Mouse (Mus musculus): Measurements from ENCODE around the gene Inpp5f.
"Not testable (repeated sequence)": the region's sequence is repeated elsewhere in the genome, so short reads cannot be mapped to it uniquely, and the experiment has no call there.

The Inpp5f gene

DNA sequence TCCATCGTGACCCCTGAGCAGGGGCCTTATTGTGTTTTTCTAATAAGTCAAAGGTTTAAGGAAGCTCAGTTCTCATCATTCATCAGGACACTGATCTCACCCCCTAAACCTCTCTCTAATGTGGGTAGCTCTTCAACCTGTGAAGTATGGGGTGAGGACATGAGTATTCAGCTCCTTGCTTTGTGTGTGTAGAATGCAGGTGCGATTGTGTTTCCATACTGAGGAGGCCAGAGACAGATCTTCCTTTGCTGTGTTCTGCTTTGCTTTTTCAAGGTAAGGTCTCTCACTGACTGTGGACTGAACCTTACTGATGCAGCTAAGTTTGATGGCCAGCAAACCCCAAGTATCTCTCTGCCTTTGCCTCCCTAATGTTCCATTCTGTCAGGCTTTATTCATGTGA lies 14.9 kb upstream of the Inpp5f start:
- DNase-seq, result no peak

DNA sequence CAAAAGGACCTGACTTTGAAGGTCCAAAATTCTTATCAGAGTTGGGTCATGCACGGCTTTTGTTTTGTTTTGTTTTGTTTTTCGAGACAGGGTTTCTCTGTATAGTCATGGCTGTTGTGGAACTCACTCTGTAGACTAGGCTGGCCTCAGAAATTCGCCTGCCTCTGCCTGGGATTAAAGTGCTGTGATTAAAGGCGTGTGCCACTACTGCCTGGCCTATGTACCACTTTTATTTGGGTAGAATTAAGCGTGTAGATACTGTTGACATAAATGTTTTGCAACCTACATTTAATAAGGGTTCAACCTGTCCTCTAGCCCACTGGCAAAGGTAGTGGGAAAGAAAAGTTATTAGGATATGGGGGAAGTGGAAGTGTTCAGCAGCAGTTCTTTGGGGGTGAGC lies 12.1 kb upstream of the Inpp5f start:
- DNase-seq, result no peak

DNA sequence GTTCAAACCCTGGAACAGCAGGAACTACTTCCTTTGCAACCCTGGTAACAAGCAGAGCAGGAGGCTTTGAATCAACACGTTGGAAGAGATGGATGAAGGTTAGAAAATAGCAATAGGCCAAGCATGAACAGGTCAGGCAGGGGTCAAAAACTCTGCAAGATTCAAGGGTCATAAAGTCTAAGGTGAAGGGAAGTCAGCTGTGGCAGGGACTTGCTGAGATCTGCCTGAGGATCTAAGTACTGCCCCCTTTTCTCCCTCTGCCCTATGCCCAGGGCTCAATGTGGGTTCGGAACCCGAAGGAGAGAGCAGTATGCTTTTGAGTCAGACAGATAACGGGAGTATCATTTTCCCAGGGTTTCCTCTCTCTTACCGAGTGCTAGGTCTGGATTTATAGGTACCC lies 9.3 kb upstream of the Inpp5f start:
- DNase-seq, result no peak

DNA sequence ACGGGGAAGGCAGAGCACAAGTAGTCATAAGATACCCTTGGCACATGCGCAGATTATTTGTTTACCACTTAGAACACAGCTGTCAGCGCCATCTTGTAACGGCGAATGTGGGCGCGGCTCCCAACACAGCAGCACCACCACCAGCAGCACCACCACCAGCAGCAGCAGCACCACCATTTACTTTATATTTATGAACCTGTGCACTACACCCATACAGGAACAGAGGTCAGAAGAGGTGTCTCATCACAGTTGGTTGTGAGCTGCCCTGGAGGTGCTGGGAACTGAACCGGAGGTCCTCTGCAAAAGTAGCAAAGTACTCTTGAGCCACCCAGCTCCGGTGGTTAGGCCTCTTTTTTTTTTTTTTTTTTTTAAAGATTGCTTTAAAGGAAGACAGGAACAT lies 1.2 kb upstream of the Inpp5f start:
- DNase-seq, result not testable (repeated sequence)

DNA sequence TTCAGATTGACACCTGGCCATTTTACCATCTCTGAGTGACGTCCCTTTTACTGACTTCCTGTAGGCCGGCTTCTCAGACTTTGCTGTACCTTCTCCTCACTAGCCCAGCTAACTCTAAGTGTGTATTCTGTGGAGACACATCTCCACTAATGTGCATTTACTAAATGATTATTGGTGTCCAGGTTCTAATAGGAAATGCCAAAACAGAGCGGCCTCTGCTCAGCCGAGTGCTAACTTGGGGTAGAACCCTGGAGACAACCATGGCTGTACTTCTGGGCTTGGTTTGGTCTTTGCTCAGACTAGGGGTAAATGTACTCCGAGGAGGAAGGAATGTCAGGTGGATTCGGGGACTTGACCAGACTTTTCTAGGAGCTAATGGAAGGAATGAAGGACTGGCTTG lies 638 bp upstream of the Inpp5f start:
- DNase-seq, result no peak

DNA sequence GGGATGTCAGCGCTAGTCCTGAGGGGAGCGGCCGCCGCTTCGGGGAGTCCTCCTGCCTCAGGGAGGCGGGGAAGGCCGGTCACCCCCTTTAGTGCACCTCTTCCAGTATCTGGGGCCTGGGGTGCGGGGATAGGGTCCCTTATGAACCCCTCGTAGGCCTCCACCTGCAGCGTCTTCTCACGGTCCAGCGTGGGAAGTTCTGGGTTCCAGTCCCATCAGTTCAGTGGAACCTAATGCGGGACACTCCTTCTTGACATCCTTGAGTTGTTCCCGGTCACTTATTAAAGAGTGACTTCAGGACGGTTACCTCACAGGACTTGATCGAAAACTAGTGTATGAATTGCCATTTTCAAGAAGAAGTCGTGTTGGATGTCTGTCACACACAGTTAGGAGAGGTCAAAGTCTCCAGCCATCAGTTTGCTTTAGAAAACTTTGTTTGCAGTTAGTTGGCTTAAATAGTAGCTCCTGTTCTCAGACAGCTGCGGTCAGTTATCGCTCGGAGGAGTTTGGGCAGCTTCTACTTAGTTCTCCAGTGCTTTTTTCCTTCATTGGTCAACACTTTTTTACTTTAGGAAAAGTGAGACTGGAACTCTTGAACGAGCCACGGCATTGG lies 777 bp downstream of the Inpp5f start:
- DNase-seq, result no peak

DNA sequence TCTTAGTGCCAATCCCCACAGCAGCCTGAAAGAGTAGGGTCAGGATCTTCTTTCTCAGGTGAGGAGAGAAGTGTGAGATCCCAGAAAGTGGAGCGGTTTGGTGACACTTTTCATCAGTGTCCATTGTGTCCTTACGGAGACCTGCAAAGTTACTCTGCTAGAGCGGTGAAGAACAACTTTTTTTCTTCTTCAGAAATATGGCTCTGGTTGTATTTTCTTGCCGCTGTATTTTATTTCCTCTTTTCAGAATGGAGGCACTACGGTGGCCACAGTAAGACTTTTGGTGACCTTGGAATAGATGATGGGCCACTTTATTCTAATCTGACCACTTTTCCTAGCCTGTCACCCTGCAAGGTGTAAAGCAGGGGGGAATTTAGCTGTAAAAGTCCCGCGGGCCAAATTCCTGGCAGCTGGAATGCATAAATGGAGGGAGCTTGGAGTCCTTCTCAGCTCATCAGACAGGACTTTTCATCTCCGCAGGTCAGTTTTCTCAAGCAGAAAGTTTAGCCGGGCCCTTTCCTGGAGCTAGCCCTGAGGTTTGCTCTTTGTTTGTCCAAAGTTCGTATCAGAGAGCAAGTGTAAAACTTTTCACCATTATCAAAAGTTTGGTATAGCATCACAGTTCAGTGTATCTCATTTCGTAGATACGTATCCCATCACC lies 1.5 kb downstream of the Inpp5f start:
- DNase-seq, result no peak

DNA sequence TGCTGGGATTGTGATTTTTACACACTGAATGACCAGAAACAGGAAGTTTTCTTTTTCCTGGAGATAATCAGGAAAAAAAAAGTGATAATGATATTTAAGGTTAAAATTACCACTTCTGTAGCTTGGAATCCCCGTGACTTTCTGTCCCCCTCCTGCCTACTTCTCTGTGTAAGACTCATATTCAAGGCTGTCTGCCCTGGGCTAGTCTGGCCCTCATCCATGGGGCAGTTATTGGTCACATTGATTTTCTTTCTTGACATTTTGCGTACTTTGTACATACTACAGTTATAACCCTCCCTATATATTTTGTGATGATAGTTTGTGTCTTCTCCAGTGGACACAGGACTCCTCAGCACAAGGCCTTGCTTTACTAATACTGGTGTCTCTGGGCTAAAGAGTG lies 2.5 kb downstream of the Inpp5f start:
- no peak for DNase-seq

DNA sequence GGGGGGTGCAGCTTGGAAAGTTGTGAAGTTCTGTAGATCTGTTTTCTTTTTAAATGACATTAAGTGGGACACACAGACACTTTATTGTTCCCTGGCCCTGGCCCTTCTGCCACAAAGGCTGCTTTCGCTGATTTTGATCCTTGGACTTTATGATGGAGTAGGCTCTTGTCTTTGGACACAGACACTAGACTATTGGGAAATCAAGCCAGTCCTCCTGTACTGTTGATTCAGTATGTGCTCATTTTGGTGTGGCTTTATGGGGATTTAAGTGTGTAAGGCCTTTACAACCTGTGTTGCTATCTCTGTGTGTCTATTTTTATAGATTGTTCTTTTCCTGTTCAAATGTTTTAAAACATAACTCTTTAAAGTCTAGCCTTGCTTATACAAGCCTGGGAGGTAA lies 6.5 kb downstream of the Inpp5f start:
- no peak for DNase-seq

DNA sequence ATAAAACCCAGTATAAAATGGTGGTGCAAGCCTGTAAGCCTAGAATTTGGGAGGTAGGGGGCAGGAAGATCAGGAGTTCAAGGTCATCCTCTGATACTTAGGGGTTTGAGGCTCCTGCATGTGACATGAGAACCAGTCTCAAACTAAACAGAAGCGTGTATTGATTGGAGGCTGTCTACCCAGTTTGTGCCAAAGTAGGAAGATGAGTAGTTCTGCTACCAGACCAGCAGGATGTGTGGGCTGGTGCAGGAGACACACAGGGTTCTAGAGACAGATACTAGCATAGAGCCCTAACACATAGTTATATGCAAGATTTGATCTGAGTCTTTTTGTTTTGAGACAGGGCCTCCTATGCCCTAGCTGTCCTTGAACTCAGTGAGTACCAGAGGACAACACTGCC lies 9.1 kb downstream of the Inpp5f start:
- no peak for DNase-seq

DNA sequence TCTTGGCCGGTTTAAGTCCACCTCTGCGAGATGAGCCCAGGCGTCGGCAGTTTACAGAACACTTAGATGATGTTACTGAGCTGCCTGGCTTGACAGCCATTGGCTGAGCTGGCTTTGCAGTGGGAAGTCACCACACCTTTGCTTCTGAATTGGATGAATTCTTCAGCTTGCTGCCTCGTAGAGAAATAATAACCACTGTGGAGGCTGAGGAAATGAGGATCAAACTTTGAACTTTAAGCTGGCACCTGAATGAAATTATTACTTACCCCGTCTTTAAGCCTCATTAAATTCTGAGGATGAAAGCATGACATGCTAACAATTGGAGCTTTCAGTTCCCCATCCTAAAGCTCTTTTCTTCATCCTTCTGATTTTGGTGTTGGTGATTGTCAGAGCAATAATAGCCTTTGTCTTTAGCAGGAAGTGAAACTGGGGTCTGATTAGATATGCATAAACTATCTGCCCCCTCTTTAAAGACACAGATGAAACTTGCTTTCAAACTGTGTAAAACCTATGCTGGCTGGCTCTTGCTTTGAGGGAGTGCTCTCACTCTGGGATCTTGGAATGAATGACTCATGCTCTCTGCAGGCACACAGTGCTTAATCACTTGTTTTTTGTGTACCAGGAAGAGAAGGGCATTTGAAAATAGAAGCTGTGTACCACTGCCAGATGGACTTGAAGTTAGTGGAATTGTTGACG lies 11.3 kb downstream of the Inpp5f start:
- DNase-seq, result no peak

DNA sequence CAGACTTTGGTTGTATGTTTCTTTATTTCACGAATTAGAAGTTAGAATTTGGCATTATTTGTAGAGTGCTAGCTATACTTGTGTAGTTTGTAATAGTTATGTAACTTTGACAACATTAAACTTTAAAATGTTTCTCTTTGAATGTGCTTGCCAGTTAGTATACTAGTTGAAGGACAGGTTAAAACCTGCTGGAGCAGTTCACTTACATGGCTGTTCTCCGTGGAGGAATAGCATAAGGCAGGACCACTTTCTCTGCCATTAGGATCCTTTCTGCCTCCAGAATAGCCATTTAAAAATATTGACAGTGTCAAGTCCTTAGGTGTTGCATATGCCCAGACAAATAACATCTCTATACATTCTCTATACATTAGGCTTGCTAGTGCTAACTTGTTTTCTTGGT lies 11.9 kb downstream of the Inpp5f start:
- no peak for DNase-seq

DNA sequence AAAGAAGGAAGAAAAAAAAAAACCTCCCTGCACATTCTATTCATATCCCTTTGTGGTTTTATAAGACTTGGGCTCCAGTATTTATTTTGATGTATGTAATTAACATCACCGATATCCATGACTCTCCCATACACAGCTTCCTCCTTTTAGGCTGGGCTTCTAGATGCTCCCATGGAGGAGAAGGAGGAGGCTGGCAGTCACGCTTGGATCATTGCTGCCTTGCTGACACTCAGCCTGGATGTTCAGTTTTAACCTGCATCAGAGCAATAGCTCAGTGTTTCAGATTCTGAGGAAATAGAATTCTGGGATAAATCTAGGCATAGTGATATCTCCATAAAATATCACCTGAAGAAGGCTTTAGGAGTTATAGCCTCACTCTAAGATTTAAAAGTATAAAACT lies 14.3 kb downstream of the Inpp5f start:
- no peak for DNase-seq

DNA sequence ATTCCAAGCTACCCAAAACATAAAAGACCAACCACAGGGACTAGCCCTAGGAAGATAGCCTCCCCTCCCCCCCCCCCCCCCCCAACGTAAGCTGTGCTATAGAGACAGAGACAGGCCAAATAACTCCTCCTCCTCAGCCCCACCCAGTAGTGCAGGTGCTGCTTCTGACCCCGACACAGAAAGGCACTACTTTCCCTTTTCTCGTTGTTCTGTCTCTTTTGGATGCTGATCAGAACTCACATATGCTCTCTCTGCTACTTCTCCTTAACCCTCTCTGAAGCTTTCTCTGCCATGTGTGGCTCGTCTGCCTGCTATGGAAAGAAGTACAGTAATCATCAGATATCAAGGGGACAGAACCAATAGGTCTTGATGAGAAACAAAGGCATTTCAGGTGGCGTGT lies 15.5 kb downstream of the Inpp5f start:
- DNase-seq, result no peak

DNA sequence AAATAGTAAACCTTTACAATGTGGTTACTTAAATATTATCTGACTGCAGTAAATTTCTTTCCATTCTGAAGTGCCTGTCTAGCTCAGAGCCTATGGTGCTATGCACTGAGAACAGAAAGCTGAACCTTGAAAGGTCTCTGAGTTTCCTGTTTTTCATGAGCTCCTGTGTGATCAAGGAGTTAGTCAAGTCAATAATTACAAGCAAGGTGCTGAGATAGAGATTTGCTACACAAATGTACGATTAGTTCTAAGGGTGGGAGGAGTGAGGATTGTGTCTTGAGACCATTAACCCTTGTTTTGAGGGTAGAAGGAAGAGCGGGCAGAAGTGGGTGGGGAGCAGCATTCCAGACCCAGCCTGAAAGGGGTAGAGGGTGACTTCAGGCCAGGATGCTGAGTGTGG lies 16.1 kb downstream of the Inpp5f start:
- no peak for DNase-seq

DNA sequence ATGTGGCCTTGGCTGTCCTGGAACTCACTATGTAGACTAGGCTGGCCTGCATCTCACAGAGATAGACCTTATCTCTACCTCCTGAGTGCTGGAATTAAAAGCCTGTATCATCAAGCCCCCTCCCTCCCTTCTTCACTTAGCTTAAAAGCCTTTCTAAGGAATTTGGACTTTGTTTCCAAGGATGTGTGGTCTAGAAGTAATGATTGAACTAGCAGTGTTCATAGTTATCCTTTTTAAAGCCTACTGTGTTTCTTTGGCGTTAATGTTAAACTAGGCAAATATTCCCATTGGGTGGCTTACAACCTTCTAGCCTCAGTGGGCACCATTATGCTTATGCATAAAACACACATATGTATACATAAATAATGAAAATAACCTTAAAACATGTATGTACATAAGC lies 16.6 kb downstream of the Inpp5f start:
- no peak for DNase-seq

DNA sequence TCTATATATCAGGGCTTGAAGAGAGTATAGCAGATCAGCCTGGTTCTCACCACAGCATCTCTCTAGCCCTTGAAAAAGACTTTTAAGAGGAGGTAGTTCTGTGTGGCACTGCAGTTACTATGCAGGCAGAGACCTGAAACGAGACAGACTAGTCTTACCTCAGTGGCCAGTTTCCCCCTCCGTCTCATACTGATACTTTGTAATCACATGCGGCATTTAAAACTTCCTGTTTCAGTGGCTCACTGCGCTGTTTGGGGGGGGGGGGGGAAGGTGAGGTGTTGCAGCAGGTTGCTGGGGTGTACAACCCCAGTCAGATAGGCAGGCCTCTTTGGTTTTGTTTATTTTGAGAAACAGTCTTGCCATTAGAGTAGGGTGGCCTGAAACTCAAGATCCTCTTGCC lies 22.0 kb downstream of the Inpp5f start:
- no peak for DNase-seq

DNA sequence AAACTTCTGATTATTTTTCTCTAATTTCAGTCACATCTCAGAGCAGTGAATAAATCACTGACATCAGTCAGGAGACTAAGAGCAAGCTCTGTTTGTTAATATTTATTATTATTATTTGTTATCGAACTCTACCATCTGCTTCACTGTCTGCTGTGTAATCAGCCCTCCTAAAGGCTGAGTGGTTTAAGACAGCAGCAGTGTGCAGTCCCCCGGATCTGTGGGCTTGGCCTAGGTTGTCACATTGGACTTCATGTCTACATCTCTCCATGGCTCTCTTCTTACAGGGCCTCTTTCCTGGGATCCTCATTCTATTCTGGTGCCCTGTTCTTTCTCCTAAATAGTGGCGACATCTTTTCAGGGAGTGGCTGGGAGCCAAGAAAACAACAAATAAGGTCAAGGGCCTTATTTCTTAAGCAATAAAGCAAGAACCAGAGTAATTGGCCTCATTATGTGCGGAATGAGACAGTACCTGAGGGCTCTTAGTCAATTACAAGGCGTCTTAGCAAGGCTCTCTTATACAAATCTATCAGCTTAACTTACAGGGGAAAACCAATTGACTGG lies 28.9 kb downstream of the Inpp5f start:
- no peak for DNase-seq

DNA sequence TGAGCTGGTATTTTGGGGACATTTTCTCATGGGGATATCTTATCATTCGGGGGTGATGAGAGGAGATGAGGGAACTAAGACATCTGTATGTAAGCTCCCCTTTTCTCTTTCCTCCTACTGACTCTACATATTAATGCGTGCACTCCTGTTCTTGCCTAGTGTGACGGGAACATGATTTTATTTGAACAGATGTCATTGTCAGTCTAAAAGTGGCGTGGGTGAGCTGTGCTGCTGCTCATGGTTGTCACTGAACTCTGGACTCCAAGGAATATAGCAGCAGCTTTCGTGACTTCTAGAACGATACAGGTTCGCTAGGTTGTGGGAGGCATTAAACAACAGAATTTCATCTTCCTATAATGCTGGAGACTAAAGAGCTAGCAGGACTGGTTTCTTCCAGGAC lies 30.4 kb downstream of the Inpp5f start:
- DNase-seq, result no peak

DNA sequence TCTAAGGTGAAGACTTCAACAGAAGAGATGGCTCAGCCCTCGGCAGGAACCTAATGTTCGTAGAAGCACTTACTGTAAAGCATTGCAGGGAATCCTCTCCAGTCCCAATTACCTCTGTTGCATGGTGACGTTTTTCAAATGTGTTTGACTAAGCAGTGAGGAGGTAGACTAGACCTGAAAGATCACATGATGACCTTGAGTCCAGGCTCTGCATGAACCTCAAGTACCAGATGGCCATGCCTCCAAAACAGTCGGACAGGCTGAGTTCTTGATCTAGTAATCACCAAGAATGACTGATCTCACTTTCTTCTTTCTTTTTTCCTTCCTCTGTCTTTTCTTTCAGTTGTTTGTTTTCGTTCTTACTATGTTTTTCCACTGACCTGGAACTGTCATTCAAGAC lies 31.3 kb downstream of the Inpp5f start:
- DNase-seq, result no peak

DNA sequence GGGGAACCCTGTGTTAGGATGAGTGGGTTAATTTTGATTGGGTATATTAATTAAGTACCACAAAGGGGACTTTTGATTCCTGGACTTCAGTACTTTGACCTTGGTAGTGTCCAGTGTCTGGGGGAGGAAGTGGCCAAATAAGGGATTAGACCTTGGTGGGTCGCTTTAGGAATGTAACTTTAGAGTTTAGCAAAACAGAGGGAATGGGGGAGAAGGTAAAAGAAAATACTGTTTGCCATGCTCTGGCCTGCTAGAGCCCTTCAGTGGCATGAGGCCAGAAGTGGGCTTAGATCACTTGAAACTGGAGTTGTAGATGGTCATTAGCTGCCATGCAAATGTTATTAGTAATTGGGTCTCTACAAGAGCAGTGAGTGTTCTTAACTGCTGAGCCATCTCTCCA lies 45.8 kb downstream of the Inpp5f start:
- no peak for DNase-seq

DNA sequence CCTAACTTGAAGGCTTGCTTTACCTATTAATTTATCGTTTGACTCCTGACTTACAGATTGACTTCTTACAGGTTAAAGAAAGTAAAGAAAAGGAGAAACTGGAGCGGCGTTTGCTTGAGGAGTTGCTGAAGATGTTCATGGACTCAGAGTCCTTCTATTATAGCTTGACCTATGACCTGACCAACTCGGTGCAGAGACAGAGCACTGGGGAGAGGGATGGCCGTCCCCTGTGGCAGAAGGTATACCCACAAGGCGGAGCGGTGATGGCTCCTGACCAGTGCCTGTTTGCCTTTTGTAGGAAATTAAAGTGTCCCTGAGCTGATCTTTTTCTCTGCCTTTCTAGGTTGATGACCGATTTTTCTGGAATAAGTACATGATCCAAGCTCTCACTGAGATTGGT lies 52.8 kb downstream of the Inpp5f start:
- DNase-seq, result no peak

DNA sequence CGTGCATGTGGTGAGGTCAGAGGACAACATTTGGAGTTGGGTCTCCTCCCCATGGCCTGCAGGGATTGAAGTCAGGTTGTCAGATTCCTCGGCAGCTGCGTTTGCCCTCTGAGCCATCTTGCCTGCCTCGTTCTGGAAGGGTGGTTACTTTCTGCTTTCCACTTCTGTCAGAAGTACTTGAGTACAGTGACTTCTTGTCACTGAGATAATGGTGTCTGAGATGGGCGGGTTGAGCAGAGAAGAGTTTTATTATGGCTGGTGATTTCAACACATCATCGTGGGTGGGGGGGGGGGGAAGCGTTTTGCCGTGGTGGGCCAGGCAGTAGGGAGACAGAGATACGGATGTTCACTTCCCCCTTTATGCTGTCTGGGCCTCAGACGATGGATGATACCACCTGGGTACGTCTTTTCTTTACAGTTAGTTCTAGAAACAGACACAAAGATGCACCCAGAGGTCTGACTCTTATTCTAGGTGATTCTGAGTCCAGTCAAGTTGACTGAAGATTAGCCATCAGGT lies 53.8 kb downstream of the Inpp5f start:
- no peak for DNase-seq

DNA sequence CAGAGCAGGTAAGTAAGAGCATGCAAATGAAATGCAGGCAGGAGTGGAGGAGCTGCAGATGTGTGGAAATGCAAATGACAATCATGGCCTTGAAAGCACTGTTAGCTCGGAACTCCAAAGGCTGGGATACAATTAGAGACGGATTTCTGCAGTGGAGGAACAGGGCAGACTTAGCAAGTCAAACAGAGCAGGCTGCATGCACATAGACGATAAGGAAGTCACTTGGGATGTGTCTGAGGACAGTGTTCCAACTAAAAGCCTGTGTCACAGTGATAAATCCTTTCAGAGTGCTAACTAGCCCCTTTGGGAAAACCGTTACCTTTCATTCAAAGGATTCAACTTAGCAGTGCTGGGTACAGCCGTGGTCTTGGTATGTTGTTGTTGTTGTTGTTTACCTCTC lies 56.7 kb downstream of the Inpp5f start:
- no peak for DNase-seq

All from right cerebral cortex, postnatal 4 days (tissue).